Mouse (Mus musculus) E14TG2a.4 (cell line): ENCODE measurements around the gene Arhgap15.

Experiments used
- CTCF ChIP-seq: conservative IDR thresholded peaks from 2 replicates; pipeline ENCODE4 v1.5.1; 2014; ENCODE audit warnings: low read length
- NANOG ChIP-seq: IDR thresholded peaks from 2 replicates; pipeline ENCODE4 v1.6.1; 2014; ENCODE audit warnings: borderline replicate concordance, low read length, mixed read lengths

DNA sequence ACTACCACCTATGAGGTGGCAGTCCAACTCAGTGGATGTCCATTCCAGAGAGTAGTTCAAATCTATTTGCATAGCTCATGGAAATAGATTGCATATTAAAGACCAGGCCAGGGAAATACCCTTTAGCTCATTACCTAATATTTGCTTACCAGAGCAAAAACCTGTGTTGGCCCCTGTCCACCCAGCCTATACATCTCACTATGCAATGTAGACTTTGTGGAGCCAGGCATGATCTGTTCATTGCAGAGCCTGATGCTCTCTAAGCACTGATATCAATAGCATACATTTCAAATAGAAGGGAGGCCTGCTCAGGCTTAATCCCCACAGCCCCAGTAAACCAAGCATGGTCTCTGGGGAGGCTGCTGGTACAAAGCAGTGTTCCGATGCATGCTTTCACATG, 689.4 kb downstream of the Arhgap15 start:
- no peak for TF ChIP-seq CTCF
- no peak for TF ChIP-seq NANOG
